Mouse (Mus musculus) mesoderm, embryonic 11.5 days (tissue): ENCODE data around the gene Pdia6.

Experiments used
- DNase-seq: peaks from one replicate; pipeline ENCODE4 v3.0.0-alpha.2; 2012; ENCODE audit warnings: low read depth, low spot score

Gene Pdia6

GRCm38 (mm10) chr12:17265971-17266672, at the start of gene Pdia6:
Gene Pdia6, plus strand, starts transcription at chr12:17266545.
- DNase-seq = peak; percentile 97

- DNase-seq = no peak
These were observed 48.0 kb upstream of the Pdia6 start for GRCm38 (mm10) chr12:17218390-17218789.

GRCm38 (mm10) chr12:17219107-17219506, 47.2 kb upstream of the Pdia6 start:
- no peak for DNase-seq

GRCm38 (mm10) chr12:17220631-17221030, 45.7 kb upstream of the Pdia6 start:
- no peak for DNase-seq

GRCm38 (mm10) chr12:17221891-17222428, 44.4 kb upstream of the Pdia6 start:
- DNase-seq = peak; percentile 41

GRCm38 (mm10) chr12:17223050-17223449, 43.3 kb upstream of the Pdia6 start:
- DNase-seq = no peak

GRCm38 (mm10) chr12:17225012-17225411, 41.3 kb upstream of the Pdia6 start:
- DNase-seq = no peak

GRCm38 (mm10) chr12:17227903-17228302, 38.4 kb upstream of the Pdia6 start:
- DNase-seq = no peak

GRCm38 (mm10) chr12:17230581-17230980, 35.8 kb upstream of the Pdia6 start:
- DNase-seq = no peak

- no peak for DNase-seq
These were observed 34.8 kb upstream of the Pdia6 start for GRCm38 (mm10) chr12:17231513-17231912.

GRCm38 (mm10) chr12:17235535-17236313, 30.6 kb upstream of the Pdia6 start:
- no peak for DNase-seq

- no peak for DNase-seq
These were observed 27.5 kb upstream of the Pdia6 start for GRCm38 (mm10) chr12:17238588-17239427.

GRCm38 (mm10) chr12:17239428-17239688, 27.0 kb upstream of the Pdia6 start:
- no peak for DNase-seq

- DNase-seq = no peak
These were observed 25.3 kb upstream of the Pdia6 start for GRCm38 (mm10) chr12:17241016-17241415.

GRCm38 (mm10) chr12:17241614-17242013, 24.7 kb upstream of the Pdia6 start:
- no peak for DNase-seq

- no peak for DNase-seq
These were observed 24.3 kb upstream of the Pdia6 start for GRCm38 (mm10) chr12:17242041-17242440.

- DNase-seq = no peak
These were observed 15.4 kb upstream of the Pdia6 start for GRCm38 (mm10) chr12:17250962-17251361.

GRCm38 (mm10) chr12:17253069-17253468, 13.3 kb upstream of the Pdia6 start:
- DNase-seq = peak; percentile 84

GRCm38 (mm10) chr12:17255602-17256001, 10.7 kb upstream of the Pdia6 start:
- DNase-seq = no peak

GRCm38 (mm10) chr12:17256905-17257304, 9.4 kb upstream of the Pdia6 start:
- peak; percentile 79 for DNase-seq

- DNase-seq = no peak
These were observed 7.9 kb upstream of the Pdia6 start for GRCm38 (mm10) chr12:17258431-17258830.

GRCm38 (mm10) chr12:17261005-17261404, 5.3 kb upstream of the Pdia6 start:
- no peak for DNase-seq
